Mouse (Mus musculus) adrenal gland, postnatal 25 days (tissue): ENCODE measurements around the gene Dbx1. TPM values are rescaled to one million over a fixed set of nuclear protein-coding genes. Genes with fewer than 3 reads are reported as not detected.
A peak's percentile ranks its signal among the peaks of the same experiment; 100 is the strongest.

ENCODE experiments used
- DNase-seq: peaks from one replicate; pipeline ENCODE4 v3.0.0; 2021; ENCODE audit warnings: mixed read lengths
- total RNA-seq: library from RNA; stranded (reverse); gene quantifications from 2 replicates; pipeline ENCODE4 v1.2.3, GENCODE M21; 2021

Gene Dbx1
- total RNA-seq, 1 experiment from 2014 or later, result not detected

- DNase-seq, result peak; percentile 18
These were observed 3.2 kb downstream of the Dbx1 start for GRCm38 (mm10) chr7:49633375-49633956.

GRCm38 (mm10) chr7:49632391-49632790, 4.3 kb downstream of the Dbx1 start:
- DNase-seq, result no peak

- DNase-seq, result no peak
These were observed 4.8 kb downstream of the Dbx1 start for GRCm38 (mm10) chr7:49631885-49632284.

- no peak for DNase-seq
These were observed 16.5 kb downstream of the Dbx1 start for GRCm38 (mm10) chr7:49620160-49620559.

DNA sequence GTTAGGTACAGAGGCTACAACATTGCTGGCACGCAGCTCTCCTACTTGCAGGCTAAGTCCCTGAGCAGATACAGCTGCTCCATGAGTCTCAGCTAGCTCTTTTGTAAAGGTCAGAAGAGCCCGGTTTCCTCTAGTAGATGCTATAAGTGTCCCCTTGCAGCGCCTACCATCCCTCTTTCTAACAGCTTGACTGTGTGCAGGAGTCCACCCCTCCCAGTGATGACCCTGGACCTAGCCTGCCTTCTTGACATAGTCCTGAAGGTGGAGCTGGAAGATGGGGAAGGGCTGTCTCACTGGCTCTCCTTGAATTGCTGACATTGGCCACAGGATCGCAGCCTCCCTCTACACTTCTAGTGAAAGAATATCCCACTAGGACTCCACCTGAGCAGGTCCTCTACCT, 19.6 kb downstream of the Dbx1 start:
- DNase-seq, result no peak

DNA sequence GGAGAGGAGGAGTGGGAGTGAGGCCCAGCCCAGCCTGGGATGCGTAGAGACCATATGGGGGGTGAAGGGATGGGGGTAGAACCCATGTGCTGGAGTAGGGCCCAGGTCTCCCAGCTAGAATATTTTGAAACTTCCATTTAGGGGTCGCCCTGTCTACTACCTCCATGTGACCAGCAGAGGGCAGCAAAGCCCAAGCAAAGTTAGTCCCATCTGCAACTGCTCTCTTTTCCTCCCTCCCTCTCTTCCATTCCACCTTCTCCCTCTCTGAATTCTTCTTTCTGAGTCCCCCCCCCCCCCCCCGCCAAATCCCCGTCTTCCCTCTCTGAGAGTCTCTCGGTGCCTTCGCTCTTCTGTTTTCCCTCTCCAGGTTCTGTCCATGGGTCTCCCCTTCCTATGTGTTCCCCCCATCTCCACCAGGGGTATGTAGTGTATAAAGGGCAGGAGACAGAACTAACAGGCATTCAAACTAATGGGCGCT, 20.4 kb downstream of the Dbx1 start:
- DNase-seq, result peak; percentile 67

GRCm38 (mm10) chr7:49604965-49605795, 31.5 kb downstream of the Dbx1 start:
- peak; percentile 17 for DNase-seq

DNA sequence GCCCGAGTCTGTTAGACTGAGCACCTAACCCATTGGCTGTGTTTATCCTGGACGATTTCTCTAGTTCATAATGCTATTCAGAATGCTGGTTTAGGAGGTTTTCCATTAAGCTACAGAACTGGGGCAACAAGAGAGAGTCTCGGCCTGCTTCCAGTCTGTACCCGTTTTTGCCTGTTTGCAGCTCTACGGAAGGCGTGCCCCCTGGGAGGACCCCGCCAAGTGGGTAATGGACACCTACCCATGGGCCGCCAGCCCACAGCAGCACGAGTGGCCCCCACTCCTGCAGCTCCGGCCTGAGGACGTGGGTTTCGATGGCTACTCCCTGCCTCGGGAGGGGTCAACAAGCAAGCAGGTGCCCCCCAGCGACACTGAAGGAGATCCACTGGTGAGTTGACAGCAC, 32.4 kb downstream of the Dbx1 start:
- DNase-seq, result no peak

GRCm38 (mm10) chr7:49601191-49601975, 35.3 kb downstream of the Dbx1 start:
- peak; percentile 71 for DNase-seq

DNA sequence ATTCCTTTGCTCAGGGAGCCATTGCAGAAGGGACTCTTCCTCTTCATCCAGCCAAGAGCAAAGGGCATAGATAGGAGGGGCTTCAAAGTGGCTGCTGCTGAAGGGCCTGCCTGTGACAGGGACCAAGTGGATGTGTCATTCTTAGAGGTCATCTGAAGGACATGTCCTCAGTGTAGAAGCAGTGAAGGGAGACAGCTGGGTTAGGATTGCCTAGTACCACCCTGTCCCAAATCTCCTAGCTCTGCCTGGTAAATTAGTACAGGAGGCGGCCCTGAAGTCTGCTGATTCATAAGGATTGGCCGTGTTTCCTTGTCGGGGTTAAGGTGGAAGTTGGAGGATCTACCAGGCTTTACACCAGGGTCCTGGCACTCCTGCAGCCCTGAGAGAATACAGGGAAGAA, 36.7 kb downstream of the Dbx1 start:
- DNase-seq, result no peak

- DNase-seq, result no peak
These were observed 38.4 kb downstream of the Dbx1 start for GRCm38 (mm10) chr7:49598225-49598624.

DNA sequence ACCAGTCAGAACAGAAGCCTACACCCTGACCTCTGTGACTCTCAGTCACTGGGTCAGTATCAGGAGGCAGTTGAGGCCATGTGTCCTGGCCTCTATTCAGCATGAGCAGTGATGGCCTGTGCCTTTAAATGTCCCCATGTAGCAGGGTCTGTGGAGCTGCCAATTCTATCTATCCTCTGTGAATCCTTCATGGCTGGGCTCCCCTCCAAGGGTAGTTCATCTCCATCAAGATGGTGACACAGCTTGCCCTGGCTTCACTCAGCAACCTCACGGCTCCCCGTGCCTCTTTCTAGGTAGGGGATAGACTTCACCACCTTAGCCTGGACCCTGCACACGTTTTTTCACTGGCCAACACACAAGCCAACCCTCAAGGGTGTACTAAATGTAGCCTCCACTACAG, 38.9 kb downstream of the Dbx1 start:
- no peak for DNase-seq

DNA sequence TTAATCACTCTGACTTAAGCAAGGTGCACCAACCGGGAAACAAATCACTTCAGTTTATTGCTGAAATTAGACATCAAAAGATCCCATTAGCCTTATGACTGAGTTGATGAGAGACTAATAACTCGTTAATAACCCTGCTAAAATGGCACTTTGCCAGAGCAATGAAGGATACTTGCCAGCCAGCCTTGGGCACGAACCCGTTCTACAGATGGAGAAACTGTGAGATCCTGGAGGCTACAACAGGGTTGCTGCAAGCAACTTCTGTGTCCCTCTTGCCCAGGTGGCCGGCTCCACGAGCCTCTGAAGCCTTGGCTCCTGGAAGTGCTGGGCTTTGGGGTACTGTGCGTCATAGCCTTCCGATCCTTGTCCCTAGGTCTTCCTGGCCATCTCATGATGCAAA, 47.0 kb downstream of the Dbx1 start:
- no peak for DNase-seq

DNA sequence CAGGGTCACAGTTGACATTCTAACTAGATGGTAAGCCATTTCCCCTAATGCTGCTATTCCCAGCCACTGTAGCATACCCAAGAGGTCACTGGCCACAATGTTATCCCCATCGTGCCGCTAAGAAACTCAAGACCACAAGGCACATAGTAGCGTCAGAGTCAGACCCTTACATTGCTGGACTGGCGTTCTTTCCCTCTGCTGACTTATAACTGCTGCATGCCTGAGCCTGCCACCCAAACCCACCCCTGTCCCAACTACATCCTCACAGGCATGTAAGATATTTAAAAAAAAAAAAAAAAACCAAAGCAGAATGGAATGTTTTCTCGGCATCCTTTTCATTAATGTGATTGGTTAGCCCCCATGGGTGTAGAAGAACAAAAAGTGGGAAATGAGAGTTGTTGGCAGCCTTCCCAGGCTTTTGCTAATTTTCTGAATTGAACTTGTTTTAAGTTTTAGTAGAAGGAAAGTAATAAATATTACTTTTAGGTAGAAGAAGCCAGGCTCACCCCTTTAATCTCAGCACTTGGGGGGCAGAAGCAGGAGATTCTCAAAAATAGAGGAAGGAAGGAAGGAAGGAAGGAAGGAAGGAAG, 50.0 kb downstream of the Dbx1 start:
- no peak for DNase-seq

GRCm38 (mm10) chr7:49583176-49583575, 53.5 kb downstream of the Dbx1 start:
- DNase-seq, result no peak

GRCm38 (mm10) chr7:49582551-49582950, 54.1 kb downstream of the Dbx1 start:
- no peak for DNase-seq

GRCm38 (mm10) chr7:49581951-49582350, 54.7 kb downstream of the Dbx1 start:
- no peak for DNase-seq

Other genes with a start within 250 kb of the Dbx1 start
- 36.6 and 42.5 TPM in 2 replicates for gene Htatip2, start 122.3 kb upstream of the Dbx1 start, total RNA-seq
- gene Prmt3, start 141.5 kb upstream of the Dbx1 start, total RNA-seq, result 34.1 and 38.4 TPM in 2 replicates